Mouse (Mus musculus) CH12.LX (cell line): Measurements from ENCODE around the gene Gm4871. TPM values are rescaled to one million over a fixed set of nuclear protein-coding genes. Genes with fewer than 3 reads are reported as not detected.

ENCODE experiments used
- DNase-seq: peaks from one replicate; pipeline ENCODE4 v3.0.0-alpha.2; 2013; ENCODE audit errors: extremely low read depth
- H3K27ac ChIP-seq: 2 replicates; pipeline ENCODE4 v1.5.1; 2012; ENCODE audit warnings: low read depth, mild to moderate bottlenecking, control low read depth, moderate library complexity; ENCODE audit not compliant: insufficient read depth
- H3K27me3 ChIP-seq: replicated peaks from 2 replicates; pipeline ENCODE3; 2012; ENCODE audit warnings: inconsistent platforms
- H3K36me3 ChIP-seq, 2 experiments: replicated peaks in 1 of 2; 2 replicates each; pipeline versions ENCODE3 to v1.6.1; 2012; ENCODE audit warnings: inconsistent platforms in 1 of 2, low read length in 1 of 2, mild to moderate bottlenecking in 1 of 2, mixed read lengths in 1 of 2, moderate library complexity in 1 of 2; ENCODE audit not compliant: control insufficient read depth in 1 of 2, insufficient read depth in 1 of 2
- H3K4me1 ChIP-seq, 2 experiments: 2 replicates each; pipeline ENCODE4 v1.6.1; 2012; ENCODE audit warnings: inconsistent platforms in 1 of 2, moderate library complexity in 1 of 2; ENCODE audit not compliant: insufficient read depth in 2 of 2, control insufficient read depth in 1 of 2
- H3K4me2 ChIP-seq: 2 replicates; pipeline ENCODE4 v1.6.1; 2012; ENCODE audit warnings: low read depth, mild to moderate bottlenecking, control low read depth; ENCODE audit not compliant: poor library complexity, insufficient read depth, severe bottlenecking
- H3K4me3 ChIP-seq, 3 experiments: fragments of 150-350 bp in 1 of 3; sonication (generic) in 1 of 3; replicated peaks in 1 of 3; 2 replicates each; pipeline versions ENCODE3 to v1.5.1; 2011 to 2012; ENCODE audit warnings: low read depth in 2 of 3, low read length in 2 of 3, mild to moderate bottlenecking in 2 of 3, moderate library complexity in 2 of 3, control low read depth in 1 of 3, improper control_type of control experiment in 1 of 3, inconsistent platforms in 1 of 3, mixed read lengths in 1 of 3; ENCODE audit not compliant: poor library complexity in 1 of 3
- H3K79me2 ChIP-seq: replicated peaks from 2 replicates; pipeline ENCODE4 v1.6.1; 2012; ENCODE audit warnings: mild to moderate bottlenecking, moderate library complexity; ENCODE audit not compliant: control insufficient read depth, poor library complexity, insufficient read depth, severe bottlenecking; ENCODE audit errors: extremely low read depth
- H3K9ac ChIP-seq: 2 replicates; pipeline ENCODE4 v1.6.1; 2012; ENCODE audit warnings: low read depth, mild to moderate bottlenecking, control low read depth, moderate library complexity; ENCODE audit not compliant: insufficient read depth
- H3K9me3 ChIP-seq: replicated peaks from 2 replicates; pipeline ENCODE3; 2012; ENCODE audit warnings: low read length, inconsistent platforms, mixed read lengths
- BHLHE40 ChIP-seq: IDR thresholded peaks from 2 replicates; pipeline ENCODE4 v1.6.1; 2011; ENCODE audit warnings: mild to moderate bottlenecking, low read depth, low read length, improper control_type of control experiment
- E2F4 ChIP-seq: IDR thresholded peaks from 2 replicates; pipeline ENCODE4 v1.6.1; 2011; ENCODE audit warnings: low read depth, low read length, improper control_type of control experiment; ENCODE audit not compliant: insufficient replicate concordance
- ELF1 ChIP-seq: IDR thresholded peaks from 2 replicates; pipeline ENCODE4 v1.6.1; 2014; ENCODE audit warnings: low read depth, mild to moderate bottlenecking, inconsistent platforms, low read length, improper control_type of control experiment
- ETS1 ChIP-seq: conservative IDR thresholded peaks from 2 replicates; pipeline ENCODE4 v1.6.1; 2012; ENCODE audit warnings: low read depth, mild to moderate bottlenecking, inconsistent platforms, low read length, improper control_type of control experiment, moderate library complexity
- GABPA ChIP-seq: IDR thresholded peaks from 2 replicates; pipeline ENCODE4 v1.6.1; 2012; ENCODE audit warnings: low read depth, low read length, improper control_type of control experiment, inconsistent platforms; ENCODE audit not compliant: insufficient replicate concordance
- KAT2A ChIP-seq: IDR thresholded peaks from 2 replicates; pipeline ENCODE4 v1.6.1; 2012; ENCODE audit warnings: low read length, improper control_type of control experiment, inconsistent platforms; ENCODE audit not compliant: insufficient replicate concordance
- MAFK ChIP-seq: IDR thresholded peaks from 2 replicates; pipeline ENCODE4 v1.6.1; 2011; ENCODE audit warnings: low read length, improper control_type of control experiment; ENCODE audit not compliant: insufficient replicate concordance
- MEF2A ChIP-seq: IDR thresholded peaks from 2 replicates; pipeline ENCODE4 v1.6.1; 2014; ENCODE audit warnings: low read depth, mild to moderate bottlenecking, inconsistent platforms, low read length, improper control_type of control experiment, borderline replicate concordance
- MYC ChIP-seq: IDR thresholded peaks from 2 replicates; pipeline ENCODE4 v1.6.1; 2011; ENCODE audit warnings: low read depth, mild to moderate bottlenecking, improper control_type of control experiment, low read length
- NELFE ChIP-seq: IDR thresholded peaks from 2 replicates; pipeline ENCODE4 v1.6.1; 2011; ENCODE audit warnings: low read depth, low read length, improper control_type of control experiment
- NRF1 ChIP-seq: IDR thresholded peaks from 2 replicates; pipeline ENCODE4 v1.6.1; 2014; ENCODE audit warnings: low read depth, mild to moderate bottlenecking, inconsistent platforms, low read length, improper control_type of control experiment, moderate library complexity
- PAX5 ChIP-seq: IDR thresholded peaks from 2 replicates; pipeline ENCODE4 v1.6.1; 2012; ENCODE audit warnings: low read length, inconsistent platforms, mixed read lengths
- POLR2A ChIP-seq: IDR thresholded peaks from 2 replicates; pipeline ENCODE4 v1.6.1; 2011; ENCODE audit warnings: low read depth, mild to moderate bottlenecking, improper control_type of control experiment, low read length
- RCOR1 ChIP-seq: conservative IDR thresholded peaks from 2 replicates; pipeline ENCODE4 v1.6.1; 2012; ENCODE audit warnings: low read depth, mild to moderate bottlenecking, inconsistent platforms, low read length, improper control_type of control experiment
- SIN3A ChIP-seq: IDR thresholded peaks from 2 replicates; pipeline ENCODE4 v1.6.1; 2012; ENCODE audit warnings: low read length, improper control_type of control experiment, inconsistent platforms
- SMC3 ChIP-seq: IDR thresholded peaks from 2 replicates; pipeline ENCODE4 v1.6.1; 2011; ENCODE audit warnings: low read depth, low read length, improper control_type of control experiment
- TCF12 ChIP-seq: IDR thresholded peaks from 2 replicates; pipeline ENCODE4 v1.6.1; 2014; ENCODE audit warnings: low read depth, mild to moderate bottlenecking, inconsistent platforms, low read length, improper control_type of control experiment
- UBTF ChIP-seq: IDR thresholded peaks from 2 replicates; pipeline ENCODE4 v1.6.1; 2012; ENCODE audit warnings: low read depth, mild to moderate bottlenecking, inconsistent platforms, low read length, improper control_type of control experiment, moderate library complexity
- ZNF384 ChIP-seq: IDR thresholded peaks from 2 replicates; pipeline ENCODE4 v1.6.1; 2012; ENCODE audit warnings: low read depth, low read length, improper control_type of control experiment, inconsistent platforms
- dilution Hi-C: fragments of 300-500 bp; cut with MboI; formaldehyde crosslinking; loops from 2 replicates; pipeline ENCODE4 v1.14.3; 2020; ENCODE audit warnings: low sequenced_read_pairs; ENCODE audit not compliant: extremely low pct_unique_long_range_greater_than_20kb, extremely low pct_ligation_motif_present
- in situ Hi-C: fragments of 300-500 bp; cut with MboI; formaldehyde crosslinking; loops from 3 replicates; pipeline ENCODE4 v1.14.3; 2019; ENCODE audit warnings: low sequenced_read_pairs, low pct_ligation_motif_present, low pct_unique_long_range_greater_than_20kb, mixed read lengths
- polyA plus RNA-seq: library from polyadenylated mRNA; unstranded; fragments of >175 nt; gene quantifications from 2 replicates; pipeline ENCODE4 v1.2.1, GENCODE M21; 2012; ENCODE audit warnings: low read depth; ENCODE audit not compliant: insufficient read length
- total RNA-seq, 2 experiments: library from RNA; depleted of rRNA; stranded (reverse); fragments of 300-350 nt in 1 of 2; fragments of >200 nt in 1 of 2; gene quantifications; 2 replicates each; pipeline ENCODE4 v1.2.3; 2012 to 2014

Gene Gm4871
- total and polyA plus RNA-seq, 3 experiments, result not detected

DNA sequence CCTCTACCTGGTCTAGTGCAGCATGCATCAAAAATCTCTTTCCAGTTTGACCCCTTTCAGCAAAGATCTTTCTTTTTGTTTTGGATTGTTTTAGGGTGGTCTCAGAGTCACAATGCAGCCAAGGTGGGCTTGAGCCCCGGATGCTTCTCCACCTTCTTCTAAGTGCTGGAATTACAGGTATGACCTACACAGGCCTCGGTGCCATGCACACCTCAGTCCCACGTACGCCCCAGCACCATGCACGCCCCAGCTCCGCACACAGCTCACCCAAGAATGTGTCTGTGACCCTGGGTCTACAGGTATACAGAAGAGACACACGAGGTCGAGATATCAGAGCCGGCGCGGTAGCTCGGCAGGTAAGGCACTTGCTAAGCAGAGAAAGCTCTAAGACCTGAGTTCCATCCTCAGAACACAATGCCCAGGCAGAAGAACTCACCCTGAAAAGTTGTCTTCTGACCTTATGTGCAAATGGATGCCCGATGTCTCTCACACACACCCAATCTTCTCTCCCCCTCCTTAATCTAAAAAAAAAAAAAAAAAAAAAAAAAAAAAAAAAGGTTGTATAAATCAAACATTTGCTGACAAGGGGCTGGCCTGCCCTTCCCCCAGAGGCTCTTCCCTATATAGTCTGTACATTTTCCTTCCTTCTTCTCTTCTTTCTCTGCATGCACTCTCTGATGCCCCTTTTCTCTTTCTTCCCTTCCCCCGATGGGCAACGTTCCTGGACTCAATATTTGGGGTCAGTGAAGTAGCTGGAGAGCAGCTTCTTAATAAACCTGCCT is 23.5 kb downstream of the Gm4871 start:
- no peak for DNase-seq
- TF ChIP-seq ELF1 (no peak), PAX5 (no peak), TCF12 (no peak), GABPA (no peak)
- Histone ChIP-seq H3K36me3 (no peaks in the 10 kb centered on the region), H3K9ac (no peak overlapping the region), H3K27ac (no peak overlapping the region), H3K27me3 (no peaks in the 10 kb centered on the region), H3K4me3 (no peak overlapping the region), H3K4me2 (no peak overlapping the region), H3K9me3 (no peaks in the 10 kb centered on the region), H3K4me1 (peaks cover 0 to 15% of the 10 kb centered on the region in 2 experiments; a peak in 2 of 4 replicates), H3K79me2 (no peaks in the 10 kb centered on the region)
- dilution Hi-C loops (no loop called here), in situ Hi-C loops (loop anchor here (10.0 kb wide), 1 partner anchor 56 kb away; no protein-coding TSS in a partner anchor)

- peaks cover 2% of the 10 kb centered on the region for H3K27me3 ChIP-seq
- no peak overlapping the region for H3K4me3 ChIP-seq
- no peak overlapping the region for H3K9ac ChIP-seq
- H3K4me1 ChIP-seq, result peaks cover 0 to 24% of the 10 kb centered on the region in 2 experiments; a peak in 2 of 4 replicates
- dilution Hi-C loops, result no loop called here
- no peak for TF ChIP-seq BHLHE40
- no peak for TF ChIP-seq UBTF
- no peak for TF ChIP-seq RCOR1
- TF ChIP-seq POLR2A, result no peak
- no peak for TF ChIP-seq SIN3A
- no peak for TF ChIP-seq MEF2A
- no peak for TF ChIP-seq MAFK
- TF ChIP-seq KAT2A, result no peak
- no peak for TF ChIP-seq NELFE
- TF ChIP-seq ZNF384, result no peak
- no peak for TF ChIP-seq MYC
- TF ChIP-seq E2F4, result no peak
- no peak for TF ChIP-seq PAX5
- no peak for TF ChIP-seq SMC3
- TF ChIP-seq NRF1, result no peak
- no peak for TF ChIP-seq ETS1
- TF ChIP-seq GABPA, result no peak
- H3K9me3 ChIP-seq, result no peaks in the 10 kb centered on the region
- H3K79me2 ChIP-seq, result no peaks in the 10 kb centered on the region
- H3K4me2 ChIP-seq, result no peak overlapping the region
- in situ Hi-C loops, result loop anchor here (10.0 kb wide), 1 partner anchor 59 kb away; no protein-coding TSS in a partner anchor
- no peaks in the 10 kb centered on the region for H3K36me3 ChIP-seq
- no peak for DNase-seq
- H3K27ac ChIP-seq, result no peak overlapping the region
Measured at GRCm38 (mm10) chr5:145005596-145005995, 27.0 kb downstream of the Gm4871 start.
